Mouse (Mus musculus) C2C12 (cell line): ENCODE measurements around the gene Ern1. TPM values are rescaled to one million over a fixed set of nuclear protein-coding genes. Genes with fewer than 3 reads are reported as not detected.

Source experiments
- H3K27me3 ChIP-seq: one replicate; pipeline ENCODE4 v1.6.1; 2011; ENCODE audit not compliant: control insufficient read depth, insufficient read depth, insufficient read length
- H3K36me3 ChIP-seq: one replicate; pipeline ENCODE4 v1.6.1; 2011; ENCODE audit not compliant: control insufficient read depth, insufficient read depth
- H3K4me3 ChIP-seq: one replicate; pipeline ENCODE4 v1.5.1; 2011; ENCODE audit warnings: mild to moderate bottlenecking, control low read depth; ENCODE audit not compliant: poor library complexity, insufficient read depth, severe bottlenecking
- H3K79me2 ChIP-seq: one replicate; pipeline ENCODE4 v1.6.1; 2011; ENCODE audit not compliant: control insufficient read depth, insufficient read depth
- H3K79me3 ChIP-seq: one replicate; pipeline ENCODE4 v1.6.1; 2011; ENCODE audit warnings: low read depth, control low read depth
- H3ac ChIP-seq: one replicate; pipeline ENCODE3; 2011; ENCODE audit warnings: low read depth; ENCODE audit not compliant: control insufficient read depth, insufficient read length
- CEBPB ChIP-seq: IDR thresholded peaks from one replicate; pipeline ENCODE4 v1.6.1; 2011; ENCODE audit warnings: low read depth, mild to moderate bottlenecking, control low read depth, moderate library complexity
- CTCF ChIP-seq: IDR thresholded peaks from one replicate; pipeline ENCODE4 v1.5.1; 2011; ENCODE audit not compliant: control insufficient read depth, insufficient read depth, insufficient read length
- FOSL1 ChIP-seq: IDR thresholded peaks from one replicate; pipeline ENCODE4 v1.8.0; 2011; ENCODE audit warnings: mild to moderate bottlenecking, low read length; ENCODE audit not compliant: poor library complexity, insufficient read depth, severe bottlenecking
- MAX ChIP-seq: IDR thresholded peaks from one replicate; pipeline ENCODE4 v1.6.1; 2011; ENCODE audit warnings: mild to moderate bottlenecking, control low read depth
- MYOD1 ChIP-seq: IDR thresholded peaks from one replicate; pipeline ENCODE4 v1.6.1; 2011; ENCODE audit warnings: low read depth; ENCODE audit not compliant: control insufficient read depth, insufficient read length
- MYOG ChIP-seq: IDR thresholded peaks from one replicate; pipeline ENCODE4 v1.6.1; 2011; ENCODE audit not compliant: control insufficient read depth, insufficient read length; ENCODE audit errors: extremely low read depth
- USF1 ChIP-seq: IDR thresholded peaks from one replicate; pipeline ENCODE4 v1.6.1; 2011; ENCODE audit warnings: low read depth, mild to moderate bottlenecking, control low read depth, moderate library complexity
- polyA plus RNA-seq: library from polyadenylated mRNA; unstranded; fragments of >200 nt; fragmentation: generic; extraction: Trizol; gene quantifications from one replicate; pipeline ENCODE4 v1.2.1, GENCODE M21; 2012; ENCODE audit warnings: missing spikeins

The Ern1 gene
- polyA plus RNA-seq, 1 experiment: 6.0 TPM

- Histone ChIP-seq H3ac (no peak overlapping the region), H3K4me3 (no peak overlapping the region), H3K36me3 (peaks cover 4% of the 10 kb centered on the region), H3K79me3 (peaks cover 73% of the 10 kb centered on the region), H3K27me3 (no peaks in the 10 kb centered on the region), H3K79me2 (peaks cover 96% of the 10 kb centered on the region)
- TF ChIP-seq USF1 (no peak), CEBPB (peak; percentile 97), MYOG (no peak)
Observed at GRCm38 (mm10) chr11:106480530-106480885, 7.1 kb downstream of the Ern1 start.

DNA sequence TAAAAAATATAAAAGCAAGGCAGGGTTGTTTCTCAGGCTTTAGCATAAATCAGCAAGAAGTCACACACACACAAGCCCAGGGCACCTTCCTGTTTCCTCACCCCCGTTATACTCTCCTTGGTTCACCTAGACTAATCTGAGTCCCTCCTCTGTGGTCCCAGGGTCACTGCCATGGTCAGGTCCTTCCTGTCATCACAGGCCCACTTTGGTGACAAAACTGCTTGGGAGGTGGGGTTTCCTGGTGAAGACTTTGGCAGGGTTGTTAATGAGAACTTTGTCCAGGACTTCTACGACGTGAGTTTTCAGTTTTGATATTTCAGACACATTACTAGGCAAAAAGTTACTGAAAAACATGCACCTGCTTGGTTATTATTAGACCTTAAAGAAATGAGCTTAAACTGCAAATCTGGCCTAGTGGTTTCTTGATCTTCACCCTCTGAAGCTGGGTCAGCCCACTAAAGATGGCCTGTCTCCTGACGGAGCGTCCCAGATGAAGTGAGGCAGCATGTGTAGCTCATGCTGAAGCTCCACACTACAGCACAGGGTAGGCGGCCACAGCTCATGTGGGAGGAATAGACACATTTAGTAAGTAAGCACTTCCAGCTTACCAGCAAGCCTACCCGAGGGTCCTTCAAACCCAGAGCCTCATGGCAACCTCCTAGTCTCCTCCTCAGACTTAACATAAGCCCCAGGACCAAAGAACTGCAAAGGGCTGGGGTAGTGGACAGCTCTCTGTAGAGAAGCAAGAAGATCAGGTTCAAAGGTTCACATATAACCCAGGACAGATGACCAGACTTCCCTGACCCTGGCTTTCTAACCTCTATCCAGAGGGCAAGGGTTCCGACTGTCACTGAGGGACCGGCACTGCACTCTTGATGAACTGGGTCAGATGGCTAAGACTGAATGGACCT is 7.8 kb downstream of the Ern1 start:
- no peaks in the 10 kb centered on the region for H3K27me3 ChIP-seq
- H3ac ChIP-seq: no peak overlapping the region
- H3K79me2 ChIP-seq: peaks cover 96% of the 10 kb centered on the region
- no peak overlapping the region for H3K4me3 ChIP-seq
- peaks cover 69% of the 10 kb centered on the region for H3K79me3 ChIP-seq
- no peak for TF ChIP-seq CEBPB
- TF ChIP-seq FOSL1: no peak
- TF ChIP-seq USF1: no peak
- TF ChIP-seq MYOD1: no peak
- no peak for TF ChIP-seq CTCF
- no peak for TF ChIP-seq MAX
- no peak for TF ChIP-seq MYOG
- H3K36me3 ChIP-seq: peaks cover 4% of the 10 kb centered on the region

DNA sequence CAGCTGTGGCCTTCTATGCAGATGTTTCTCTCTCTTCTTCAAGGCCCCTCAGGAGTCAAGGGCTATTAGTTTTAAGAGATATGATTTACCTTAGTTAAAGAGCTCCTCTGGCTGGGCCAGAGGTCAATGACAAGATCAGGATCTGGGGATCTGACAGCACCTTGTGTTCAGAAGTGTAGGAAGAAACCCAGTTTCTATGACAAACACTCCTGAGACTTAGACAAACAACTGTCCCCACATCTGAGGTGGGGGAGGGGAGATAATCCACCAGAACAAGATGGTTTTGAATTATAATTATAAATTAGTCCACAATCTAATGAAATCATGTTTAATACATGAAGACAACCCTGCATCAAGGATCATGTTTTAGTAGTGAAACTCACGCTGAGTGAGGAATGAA is 8.9 kb downstream of the Ern1 start:
- Histone ChIP-seq H3K36me3 (peaks cover 4% of the 10 kb centered on the region), H3K4me3 (no peak overlapping the region), H3ac (no peak overlapping the region), H3K79me2 (peaks cover 96% of the 10 kb centered on the region), H3K27me3 (no peaks in the 10 kb centered on the region), H3K79me3 (peaks cover 70% of the 10 kb centered on the region)
- no peak for TF ChIP-seq FOSL1
- TF ChIP-seq MAX: no peak
- TF ChIP-seq MYOG: no peak
- TF ChIP-seq CTCF: no peak
- no peak for TF ChIP-seq CEBPB
- TF ChIP-seq USF1: no peak

- TF ChIP-seq CEBPB (no peak), MYOG (no peak), USF1 (no peak), MAX (no peak), MYOD1 (no peak), FOSL1 (no peak), CTCF (no peak)
- Histone ChIP-seq H3ac (no peak overlapping the region), H3K79me3 (peaks cover 66% of the 10 kb centered on the region), H3K27me3 (no peaks in the 10 kb centered on the region), H3K4me3 (no peak overlapping the region), H3K79me2 (peaks cover 96% of the 10 kb centered on the region), H3K36me3 (peaks cover 4% of the 10 kb centered on the region)
Observed at GRCm38 (mm10) chr11:106477505-106478160, 10.0 kb downstream of the Ern1 start.

- TF ChIP-seq MAX: no peak
- TF ChIP-seq MYOD1: no peak
- TF ChIP-seq FOSL1: no peak
- no peak for TF ChIP-seq MYOG
- no peak for TF ChIP-seq USF1
- no peak for TF ChIP-seq CTCF
- TF ChIP-seq CEBPB: no peak
- Histone ChIP-seq H3K79me3 (peaks cover 70% of the 10 kb centered on the region), H3K27me3 (no peaks in the 10 kb centered on the region), H3K4me3 (no peak overlapping the region), H3K36me3 (peaks cover 4% of the 10 kb centered on the region), H3K79me2 (peaks cover 100% of the 10 kb centered on the region), H3ac (no peak overlapping the region)
Observed at GRCm38 (mm10) chr11:106475309-106475708, 12.3 kb downstream of the Ern1 start.

DNA sequence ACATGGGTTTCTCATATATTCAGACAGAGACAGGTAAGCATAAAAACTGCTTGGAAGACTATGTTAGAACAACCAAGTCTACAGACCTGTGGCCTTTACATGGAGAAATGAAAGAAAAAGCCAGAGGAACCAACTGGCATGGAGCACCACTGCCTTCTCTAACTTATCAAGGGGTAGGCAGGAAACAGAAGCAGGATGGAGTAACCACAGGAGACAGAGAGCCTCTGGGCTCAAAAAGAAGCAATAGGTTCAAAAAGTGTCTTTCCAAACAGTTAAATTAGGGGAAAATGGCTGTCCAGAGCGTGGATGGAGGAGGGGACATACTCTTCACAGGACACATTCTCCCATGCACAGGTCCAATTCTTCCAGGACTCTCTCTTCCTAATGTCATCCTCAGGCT is 16.0 kb downstream of the Ern1 start:
- no peak for TF ChIP-seq FOSL1
- TF ChIP-seq USF1: no peak
- no peak for TF ChIP-seq CEBPB
- TF ChIP-seq MYOG: no peak
- no peak for TF ChIP-seq MAX
- Histone ChIP-seq H3K4me3 (no peak overlapping the region), H3K79me3 (peaks cover 67% of the 10 kb centered on the region), H3K79me2 (peaks cover 99% of the 10 kb centered on the region), H3K36me3 (no peaks in the 10 kb centered on the region), H3K27me3 (no peaks in the 10 kb centered on the region), H3ac (no peak overlapping the region)
